Mouse (Mus musculus) left cerebral cortex, postnatal 25 days (tissue): ENCODE measurements around the gene Rpl18. TPM values are rescaled to one million over a fixed set of nuclear protein-coding genes. Genes with fewer than 3 reads are reported as not detected.

ENCODE experiments used
- DNase-seq, 2 experiments: peaks; one replicate each; pipeline ENCODE4 v3.0.0; 2022; ENCODE audit warnings: low spot score in 2 of 2, mixed read lengths in 1 of 2
- intact Hi-C: fragments of 180-260 bp; cut with DNase I; formaldehyde crosslinking; loops from one replicate; pipeline ENCODE4 v1.15.1; 2025
- total RNA-seq, 2 experiments: library from RNA; stranded (reverse); gene quantifications; 2 replicates each; pipeline ENCODE4 v1.2.3; 2021

Gene Rpl18
- total RNA-seq, 2 experiments from 2014 or later, result 315 to 323 TPM

- no peak for DNase-seq
- intact Hi-C loops, result no loop called here
Measured at GRCm38 (mm10) chr7:45721642-45722347, 6.5 kb downstream of the Rpl18 start.

- intact Hi-C loops, result no loop called here
Measured at GRCm38 (mm10) chr7:45722348-45722713, 7.1 kb downstream of the Rpl18 start.

GRCm38 (mm10) chr7:45723301-45723700 lies 8.0 kb downstream of the Rpl18 start:
- no peak for DNase-seq
- intact Hi-C loops, result no loop called here

More at GRCm38 (mm10) chr7:45722348-45722713, 7.1 kb downstream of the Rpl18 start:
- DNase-seq, result no peak

- intact Hi-C loops, result no loop called here
- no peak for DNase-seq
Measured at GRCm38 (mm10) chr7:45723781-45724180, 8.5 kb downstream of the Rpl18 start.

GRCm38 (mm10) chr7:45725151-45725550 lies 9.9 kb downstream of the Rpl18 start:
- intact Hi-C loops, result no loop called here
- no peak for DNase-seq

- intact Hi-C loops, result no loop called here
- no peak for DNase-seq
Measured at GRCm38 (mm10) chr7:45725713-45726112, 10.5 kb downstream of the Rpl18 start, which contains the start of gene Spaca4. TSS of gene Spaca4 (minus strand) at chr7:45725813.

GRCm38 (mm10) chr7:45726419-45726818 lies 11.2 kb downstream of the Rpl18 start:
- DNase-seq, result no peak

GRCm38 (mm10) chr7:45727625-45728024 lies 12.4 kb downstream of the Rpl18 start:
- DNase-seq, result no peak
- intact Hi-C loops, result no loop called here

More at GRCm38 (mm10) chr7:45726419-45726818, 11.2 kb downstream of the Rpl18 start:
- intact Hi-C loops, result no loop called here

GRCm38 (mm10) chr7:45730727-45731431 lies 15.6 kb downstream of the Rpl18 start:
- intact Hi-C loops, result no loop called here
- DNase-seq, result no peak

GRCm38 (mm10) chr7:45733477-45733876 lies 18.2 kb downstream of the Rpl18 start:
- no peak for DNase-seq
- intact Hi-C loops, result no loop called here

- DNase-seq, result peak; percentile 84 to 91
- intact Hi-C loops, result loop anchor here (1.0 to 5.0 kb wide), 4 partner anchors 62 to 270 kb away; partner anchors contain the start of gene Kdelr1
Measured at GRCm38 (mm10) chr7:45739162-45739763, 24.0 kb downstream of the Rpl18 start.

- intact Hi-C loops, result loop anchor here (1.0 to 5.0 kb wide), 4 partner anchors 61 to 269 kb away; partner anchors contain the start of gene Kdelr1
- DNase-seq, result no peak
Measured at GRCm38 (mm10) chr7:45739820-45740219, 24.6 kb downstream of the Rpl18 start.

- peak; percentile 39 to 47 for DNase-seq
- intact Hi-C loops, result no loop called here
Measured at GRCm38 (mm10) chr7:45741308-45741707, 26.1 kb downstream of the Rpl18 start.

- intact Hi-C loops, result loop anchor here (1.0 kb wide), 1 partner anchor 44 kb away; no protein-coding TSS in a partner anchor
- DNase-seq, result peak in 1 of 2 experiments; percentile 61
Measured at GRCm38 (mm10) chr7:45741777-45742176, 26.5 kb downstream of the Rpl18 start.

GRCm38 (mm10) chr7:45742338-45742737 lies 27.1 kb downstream of the Rpl18 start:
- intact Hi-C loops, result loop anchor here (1.0 kb wide), 1 partner anchor 43 kb away; no protein-coding TSS in a partner anchor
- peak; percentile 69 to 93 for DNase-seq

- intact Hi-C loops, result no loop called here
- DNase-seq, result peak; percentile 69 to 78
Measured at GRCm38 (mm10) chr7:45744387-45744786, 29.1 kb downstream of the Rpl18 start.

GRCm38 (mm10) chr7:45746518-45746917 lies 31.3 kb downstream of the Rpl18 start:
- intact Hi-C loops, result no loop called here
- DNase-seq, result no peak

GRCm38 (mm10) chr7:45747450-45747849 lies 32.2 kb downstream of the Rpl18 start:
- intact Hi-C loops, result no loop called here

GRCm38 (mm10) chr7:45748110-45748509 lies 32.9 kb downstream of the Rpl18 start:
- intact Hi-C loops, result no loop called here
- DNase-seq, result no peak

More at GRCm38 (mm10) chr7:45747450-45747849, 32.2 kb downstream of the Rpl18 start:
- no peak for DNase-seq

GRCm38 (mm10) chr7:45749401-45749800 lies 34.1 kb downstream of the Rpl18 start:
- intact Hi-C loops, result no loop called here
- no peak for DNase-seq
